Mouse (Mus musculus): ENCODE results near the gene Glul. TPM values are rescaled to one million over a fixed set of nuclear protein-coding genes. Genes with fewer than 3 reads are reported as not detected.

Glul gene
- total and polyA plus RNA-seq, 2 experiments from 2014 or later = 81.8 to 256 TPM

DNA sequence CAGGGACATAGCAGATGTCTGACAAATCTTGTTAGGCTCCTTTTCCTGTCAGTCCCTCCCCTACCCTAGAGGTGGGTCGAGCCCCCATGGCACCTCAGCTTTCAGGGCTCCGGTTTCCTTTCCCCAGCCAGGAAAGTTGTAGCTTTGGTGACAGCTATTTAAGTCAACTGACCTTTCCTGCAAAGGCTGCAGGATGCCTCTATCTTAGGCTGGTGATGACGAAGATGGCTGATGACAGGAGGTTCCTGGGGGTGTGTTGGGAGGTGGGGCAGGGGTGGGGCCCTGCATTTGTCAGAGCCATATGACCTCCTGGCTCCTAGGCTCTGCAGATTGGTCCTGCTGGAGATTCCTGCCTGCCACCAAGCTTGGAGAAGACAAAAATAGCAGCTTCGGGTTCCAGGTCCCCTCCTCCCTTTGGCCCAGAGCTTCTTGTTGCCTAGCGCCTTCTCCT is 22.9 kb downstream of the Glul start:
- H3K36me3 ChIP-seq (replicated peaks; ENCODE audit: control insufficient read depth, insufficient read depth, low read length) = no peaks in the 10 kb centered on the region
- peak; percentile 91 for DNase-seq (ENCODE audit: low spot score)
- H3K4me3 ChIP-seq (ENCODE audit: low read depth, low read length) = no peak overlapping the region
- no peaks in the 10 kb centered on the region for H3K27me3 ChIP-seq (ENCODE audit: control insufficient read depth, insufficient read depth, low read length)
- H3K27ac ChIP-seq (ENCODE audit: low read depth) = peak overlapping the region; percentile 92
- peak; percentile 95 for ATAC-seq (ENCODE audit: insufficient read depth, low read depth)
- no peak overlapping the region for H3K9ac ChIP-seq (replicated peaks; ENCODE audit: low read depth, low read length)
- no peaks in the 10 kb centered on the region for H3K9me3 ChIP-seq (replicated peaks; ENCODE audit: control insufficient read depth, low read length)
- peaks cover 10% of the 10 kb centered on the region; the same call in 1 of the 2 replicates for H3K4me1 ChIP-seq (ENCODE audit: control insufficient read depth, insufficient read depth)
- TF ChIP-seq CTCF (IDR thresholded peaks at IDR 0.05; ENCODE audit: low read depth) (no peak), EP300 (IDR thresholded peaks at IDR 0.05; ENCODE audit: low read depth) (peak; percentile 98)
- no peak overlapping the region for H3K4me2 ChIP-seq (ENCODE audit: low read depth, low read length)
- 7% methylated on average over 5 of the region's 5 CpGs for WGBS

GRCm38 (mm10) chr1:153924395-153925385 is 24.9 kb downstream of the Glul start:
- DNase-seq (ENCODE audit: low spot score) (no peak), ATAC-seq (ENCODE audit: insufficient read depth, low read depth) (no peak)
- no peak for TF ChIP-seq CTCF (IDR thresholded peaks at IDR 0.05; ENCODE audit: low read depth)
- no peak for TF ChIP-seq EP300 (IDR thresholded peaks at IDR 0.05; ENCODE audit: low read depth)
- Histone ChIP-seq H3K27ac (ENCODE audit: low read depth) (no peak overlapping the region), H3K9me3 (replicated peaks; ENCODE audit: control insufficient read depth, low read length) (no peaks in the 10 kb centered on the region), H3K36me3 (replicated peaks; ENCODE audit: control insufficient read depth, insufficient read depth, low read length) (no peaks in the 10 kb centered on the region), H3K4me2 (ENCODE audit: low read depth, low read length) (no peak overlapping the region), H3K27me3 (ENCODE audit: control insufficient read depth, insufficient read depth, low read length) (no peaks in the 10 kb centered on the region), H3K4me1 (ENCODE audit: control insufficient read depth, insufficient read depth) (0 out of 2 replicates have a peak, but pooled peaks cover 9% of the 10 kb centered on the region), H3K4me3 (ENCODE audit: low read depth, low read length) (no peak overlapping the region), H3K9ac (replicated peaks; ENCODE audit: low read depth, low read length) (no peak overlapping the region)
- WGBS = 82% methylated on average over 6 of the region's 6 CpGs

DNA sequence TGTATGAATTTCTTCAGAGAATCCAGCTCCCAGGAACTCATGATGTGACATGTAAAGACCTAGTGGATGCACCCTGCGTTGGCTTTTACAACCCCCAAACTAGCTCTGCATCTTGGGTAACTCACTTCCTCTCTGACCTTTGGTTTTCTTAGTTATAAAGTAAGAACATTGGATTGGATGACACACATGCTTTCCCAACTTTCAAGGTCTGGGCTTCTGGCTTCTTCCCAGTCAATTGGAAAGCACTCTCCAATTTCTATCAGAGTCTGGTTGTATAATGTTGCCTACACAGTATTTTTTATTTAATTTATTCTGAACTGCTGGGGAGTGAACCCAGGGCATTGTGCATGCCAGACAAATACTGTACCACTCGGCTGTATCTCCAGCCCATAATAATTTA is 30.7 kb downstream of the Glul start:
- no peak overlapping the region for H3K9ac ChIP-seq (replicated peaks; ENCODE audit: low read depth, low read length)
- DNase-seq (ENCODE audit: low spot score) = no peak

DNA sequence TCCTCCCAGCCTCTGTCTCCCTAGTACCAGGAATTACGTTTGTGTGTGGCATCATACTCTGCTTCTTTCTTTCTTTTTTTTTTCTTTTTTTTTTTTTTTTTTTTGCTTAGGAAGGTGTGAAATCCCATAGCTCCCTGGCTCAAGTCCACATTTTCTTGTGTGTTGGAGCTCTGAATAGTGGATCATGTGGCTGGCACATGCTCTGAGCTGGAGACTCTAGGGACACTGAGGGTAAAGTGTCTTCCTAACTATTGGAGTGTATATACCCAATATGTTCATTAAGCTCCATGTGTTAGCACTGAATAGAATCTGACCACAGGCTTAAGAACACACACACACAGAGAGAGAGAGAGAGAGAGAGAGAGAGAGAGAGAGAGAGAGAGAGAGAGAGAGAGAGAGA is 34.0 kb downstream of the Glul start:
- Histone ChIP-seq H3K4me2 (ENCODE audit: low read depth, low read length) (no peak overlapping the region), H3K9me3 (replicated peaks; ENCODE audit: control insufficient read depth, low read length) (no peaks in the 10 kb centered on the region), H3K27me3 (ENCODE audit: control insufficient read depth, insufficient read depth, low read length) (no peaks in the 10 kb centered on the region), H3K4me3 (ENCODE audit: low read depth, low read length) (no peak overlapping the region), H3K36me3 (replicated peaks; ENCODE audit: control insufficient read depth, insufficient read depth, low read length) (no peaks in the 10 kb centered on the region), H3K27ac (ENCODE audit: low read depth) (no peak overlapping the region), H3K4me1 (ENCODE audit: control insufficient read depth, insufficient read depth) (no peaks in the 10 kb centered on the region), H3K9ac (replicated peaks; ENCODE audit: low read depth, low read length) (no peak overlapping the region)
- DNase-seq (ENCODE audit: low spot score) = no peak
- TF ChIP-seq CTCF (IDR thresholded peaks at IDR 0.05; ENCODE audit: low read depth) (no peak), EP300 (IDR thresholded peaks at IDR 0.05; ENCODE audit: low read depth) (no peak)
- ATAC-seq (ENCODE audit: insufficient read depth, low read depth) = no peak
- 48% methylated on average over 1 of the region's 1 CpGs for WGBS

More for the DNA sequence above, 30.7 kb downstream of the Glul start:
- TF ChIP-seq CTCF (IDR thresholded peaks at IDR 0.05; ENCODE audit: low read depth) (no peak), EP300 (IDR thresholded peaks at IDR 0.05; ENCODE audit: low read depth) (no peak)
- Histone ChIP-seq H3K4me1 (ENCODE audit: control insufficient read depth, insufficient read depth) (no peaks in the 10 kb centered on the region), H3K9me3 (replicated peaks; ENCODE audit: control insufficient read depth, low read length) (no peaks in the 10 kb centered on the region), H3K27ac (ENCODE audit: low read depth) (no peak overlapping the region), H3K4me2 (ENCODE audit: low read depth, low read length) (no peak overlapping the region), H3K36me3 (replicated peaks; ENCODE audit: control insufficient read depth, insufficient read depth, low read length) (no peaks in the 10 kb centered on the region), H3K4me3 (ENCODE audit: low read depth, low read length) (no peak overlapping the region), H3K27me3 (ENCODE audit: control insufficient read depth, insufficient read depth, low read length) (no peaks in the 10 kb centered on the region)
- WGBS = 79% methylated on average over 2 of the region's 2 CpGs
- no peak for ATAC-seq (ENCODE audit: insufficient read depth, low read depth)

- TF ChIP-seq CTCF (IDR thresholded peaks at IDR 0.05; ENCODE audit: low read depth) = no peak
- TF ChIP-seq EP300 (IDR thresholded peaks at IDR 0.05; ENCODE audit: low read depth) = no peak
These were observed 36.2 kb downstream of the Glul start for GRCm38 (mm10) chr1:153935844-153936380.

More at GRCm38 (mm10) chr1:153935844-153936380, 36.2 kb downstream of the Glul start:
- ATAC-seq (ENCODE audit: insufficient read depth, low read depth) (no peak), DNase-seq (ENCODE audit: low spot score) (no peak)
- Histone ChIP-seq H3K9ac (replicated peaks; ENCODE audit: low read depth, low read length) (no peak overlapping the region), H3K9me3 (replicated peaks; ENCODE audit: control insufficient read depth, low read length) (no peaks in the 10 kb centered on the region), H3K4me2 (ENCODE audit: low read depth, low read length) (no peak overlapping the region), H3K4me1 (ENCODE audit: control insufficient read depth, insufficient read depth) (no peaks in the 10 kb centered on the region), H3K36me3 (replicated peaks; ENCODE audit: control insufficient read depth, insufficient read depth, low read length) (no peaks in the 10 kb centered on the region), H3K27me3 (ENCODE audit: control insufficient read depth, insufficient read depth, low read length) (no peaks in the 10 kb centered on the region), H3K4me3 (ENCODE audit: low read depth, low read length) (no peak overlapping the region), H3K27ac (ENCODE audit: low read depth) (no peak overlapping the region)
- 72% methylated on average over 12 of the region's 12 CpGs for WGBS
